Mouse (Mus musculus) fat pad, adult 2 months (tissue): ENCODE measurements around the gene Aldh1l2.

Source experiments
- DNase-seq: peaks from one replicate; pipeline ENCODE4 v3.0.0-alpha.2; 2011; ENCODE audit warnings: low read depth, low spot score; ENCODE audit errors: extremely low read depth

Gene Aldh1l2

DNA sequence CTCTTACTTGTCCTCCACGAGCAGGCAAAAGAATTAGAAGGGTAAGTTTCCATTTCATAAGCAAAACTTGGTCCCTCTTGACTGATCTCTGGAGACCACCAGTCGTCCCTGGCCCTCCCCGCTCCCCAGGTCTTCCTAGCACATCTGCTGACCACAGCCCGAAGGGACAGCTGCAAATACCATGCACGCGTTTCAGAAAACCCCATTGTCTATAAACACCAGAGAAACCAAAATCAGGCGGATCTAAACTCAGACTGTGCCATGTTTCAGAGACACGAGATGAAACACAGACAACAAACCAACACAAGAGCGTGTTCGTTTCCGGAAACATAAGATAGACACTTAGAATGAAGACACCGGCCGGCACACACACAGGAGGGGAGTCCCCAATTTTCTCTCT lies 58.7 kb downstream of the Aldh1l2 start:
- DNase-seq = no peak

GRCm38 (mm10) chr10:83457531-83457930 lies 76.4 kb downstream of the Aldh1l2 start:
- DNase-seq = no peak

GRCm38 (mm10) chr10:83448582-83448981 lies 85.4 kb downstream of the Aldh1l2 start:
- DNase-seq = no peak
